Mouse (Mus musculus): ENCODE measurements at regions not wholly inside any gene's neighbourhood (a gene's known extent, or its start where the extent isn't known, plus 50 kb on each side); places are given as distances from the start of the nearest gene placed in this dataset.

DNA sequence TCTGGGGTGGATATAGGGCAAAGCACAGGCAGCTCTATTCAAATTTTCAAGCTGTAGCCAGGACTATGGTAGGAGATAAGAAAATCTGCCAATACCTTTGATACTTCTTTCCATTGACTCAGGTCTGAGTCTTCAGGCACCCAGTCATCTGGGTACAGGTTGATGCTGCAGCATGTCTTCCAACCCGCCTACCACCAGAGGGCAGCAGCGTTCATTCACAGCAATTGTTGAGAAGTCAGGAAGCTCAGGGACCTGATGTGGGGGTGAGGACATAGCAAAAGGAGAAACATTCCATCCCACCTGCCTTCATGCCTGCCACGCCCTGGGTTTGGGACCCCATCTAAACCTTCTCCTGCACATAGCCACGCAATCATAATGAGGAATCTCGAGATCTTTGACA is 118.2 kb upstream of the Gm21876 start:
- Histone ChIP-seq H3K36me3 (no peaks in the 10 kb centered on the region), H3K4me1 (no peaks in the 10 kb centered on the region), H3K4me3 (no peak overlapping the region), H3K27ac (no peak overlapping the region), H3K9ac (no peak overlapping the region), H3K27me3 (replicated peaks) (no peaks in the 10 kb centered on the region), H3K4me2 (no peak overlapping the region), H3K9me3 (replicated peaks) (no peaks in the 10 kb centered on the region)
- ATAC-seq: no peak
- WGBS (ENCODE audit: insufficient replicate concordance): 13% methylated on average over 5 of the region's 5 CpGs

DNA sequence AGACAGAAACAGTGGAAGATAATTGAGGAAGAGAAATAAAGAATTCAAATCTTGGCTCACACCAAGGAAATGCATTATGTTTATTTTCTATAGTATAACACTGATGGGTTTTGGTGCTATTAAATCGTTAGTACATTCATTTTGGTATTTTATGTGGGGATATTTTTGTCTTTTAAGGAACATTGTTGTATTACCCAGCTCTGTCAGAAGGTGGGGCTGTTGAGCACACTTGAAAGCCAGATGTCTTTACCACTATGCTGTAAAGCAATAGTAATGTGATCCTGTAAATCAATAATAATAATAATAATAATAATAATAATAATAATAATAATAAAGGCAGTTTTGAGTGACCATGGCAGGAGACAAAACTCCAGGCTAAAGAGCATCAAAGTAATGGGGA is 120.0 kb upstream of the Gm21876 start:
- Histone ChIP-seq H3K36me3 (no peaks in the 10 kb centered on the region), H3K4me3 (no peak overlapping the region), H3K4me1 (no peaks in the 10 kb centered on the region), H3K27me3 (replicated peaks) (no peaks in the 10 kb centered on the region), H3K9me3 (replicated peaks) (no peaks in the 10 kb centered on the region), H3K9ac (no peak overlapping the region), H3K4me2 (no peak overlapping the region), H3K27ac (no peak overlapping the region)
- no peak for ATAC-seq
- 4% methylated on average over 1 of the region's 1 CpGs for WGBS (ENCODE audit: insufficient replicate concordance)

DNA sequence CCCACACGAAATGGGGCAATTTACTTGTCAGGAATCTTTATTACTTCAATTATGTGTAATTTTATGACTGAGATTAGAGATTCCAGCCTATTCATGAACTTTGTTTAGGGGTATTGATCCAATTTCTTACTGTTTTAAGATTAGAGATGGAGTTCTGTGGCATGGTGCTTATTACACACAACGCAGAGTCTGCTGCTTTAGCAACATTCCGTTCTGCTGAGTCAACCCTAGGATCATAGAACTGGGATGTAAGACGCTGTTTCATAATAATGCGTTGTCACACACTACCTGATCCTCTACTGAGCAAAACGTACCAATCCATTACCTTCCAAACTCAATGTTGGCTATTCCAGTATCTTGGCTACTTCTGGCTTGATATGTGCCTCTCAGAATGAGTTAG is 121.9 kb upstream of the Gm21876 start:
- 68% methylated on average over 6 of the region's 6 CpGs for WGBS (ENCODE audit: insufficient replicate concordance)
- H3K4me2 ChIP-seq: no peak overlapping the region
- ATAC-seq: no peak

DNA sequence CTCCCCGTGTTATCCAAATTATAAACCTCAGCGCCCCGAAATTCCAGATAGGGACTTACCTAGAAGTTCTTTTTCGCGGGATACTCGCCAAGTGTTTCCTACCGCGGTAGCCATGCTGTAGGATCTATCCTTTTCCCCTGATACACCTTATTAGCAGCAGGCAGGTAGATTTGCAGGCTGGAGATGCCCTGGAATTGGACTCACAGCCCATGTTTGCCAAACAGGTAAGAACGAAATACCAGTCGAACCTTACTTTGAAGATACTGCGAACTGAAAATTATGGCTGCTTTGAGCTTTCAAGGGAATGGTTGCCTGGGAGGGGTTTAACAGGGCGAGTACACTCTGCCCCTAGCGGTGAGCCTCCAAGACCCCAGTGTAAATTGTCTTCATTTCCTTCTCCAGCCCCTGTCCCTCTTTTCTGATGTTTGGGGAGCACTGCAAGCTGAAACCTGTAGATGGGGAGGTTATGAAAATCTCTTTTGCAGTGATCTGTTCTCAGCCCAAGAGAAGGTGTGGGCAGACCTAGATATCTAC is 149.8 kb upstream of the Agtr2 start:
- WGBS (ENCODE audit: insufficient replicate concordance): 14% methylated on average over 13 of the region's 13 CpGs
- no peaks in the 10 kb centered on the region for H3K9me3 ChIP-seq (replicated peaks)
- peak overlapping the region; percentile 27; the same call in 1 of the 2 replicates for H3K4me2 ChIP-seq
- no peak overlapping the region for H3K27ac ChIP-seq
- no peak overlapping the region; the same call in 1 of the 2 replicates for H3K4me3 ChIP-seq
- H3K27me3 ChIP-seq (replicated peaks): no peaks in the 10 kb centered on the region
- H3K4me1 ChIP-seq: no peaks in the 10 kb centered on the region
- ATAC-seq: no peak
- H3K9ac ChIP-seq: no peak overlapping the region
- H3K36me3 ChIP-seq: no peaks in the 10 kb centered on the region

More for the DNA sequence above, 121.9 kb upstream of the Gm21876 start:
- H3K4me3 ChIP-seq: no peak overlapping the region
- no peak overlapping the region for H3K27ac ChIP-seq
- no peaks in the 10 kb centered on the region for H3K36me3 ChIP-seq
- no peaks in the 10 kb centered on the region for H3K27me3 ChIP-seq (replicated peaks)
- H3K4me1 ChIP-seq: no peaks in the 10 kb centered on the region
- no peaks in the 10 kb centered on the region for H3K9me3 ChIP-seq (replicated peaks)
- H3K9ac ChIP-seq: no peak overlapping the region

DNA sequence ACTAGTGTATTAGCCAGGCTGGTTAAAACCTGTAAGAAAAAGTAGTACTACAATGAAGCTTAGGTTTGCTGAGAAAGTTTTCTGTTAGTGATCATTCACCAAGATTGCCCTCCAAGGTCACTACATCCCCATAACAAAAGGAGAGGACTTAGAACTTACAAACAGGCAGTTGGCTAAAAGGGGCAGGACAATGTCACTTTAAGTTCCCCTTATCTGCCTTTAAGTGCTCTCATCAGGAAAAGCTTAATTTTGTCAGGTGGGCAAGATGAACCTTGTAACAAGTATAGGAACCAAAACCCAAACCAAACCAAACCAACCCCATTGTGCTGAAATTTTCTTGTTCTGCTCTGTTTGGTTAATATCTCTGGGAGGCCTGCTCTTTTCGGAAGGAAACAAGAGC is 139.9 kb upstream of the Agtr2 start:
- no peak overlapping the region for H3K9ac ChIP-seq
- no peaks in the 10 kb centered on the region for H3K27me3 ChIP-seq (replicated peaks)
- no peak overlapping the region for H3K27ac ChIP-seq
- H3K9me3 ChIP-seq (replicated peaks): no peaks in the 10 kb centered on the region
- WGBS (ENCODE audit: insufficient replicate concordance): 43% methylated on average over 1 of the region's 1 CpGs
- no peaks in the 10 kb centered on the region for H3K4me1 ChIP-seq
- no peaks in the 10 kb centered on the region for H3K36me3 ChIP-seq
- no peak overlapping the region for H3K4me3 ChIP-seq
- ATAC-seq: no peak
- H3K4me2 ChIP-seq: no peak overlapping the region

DNA sequence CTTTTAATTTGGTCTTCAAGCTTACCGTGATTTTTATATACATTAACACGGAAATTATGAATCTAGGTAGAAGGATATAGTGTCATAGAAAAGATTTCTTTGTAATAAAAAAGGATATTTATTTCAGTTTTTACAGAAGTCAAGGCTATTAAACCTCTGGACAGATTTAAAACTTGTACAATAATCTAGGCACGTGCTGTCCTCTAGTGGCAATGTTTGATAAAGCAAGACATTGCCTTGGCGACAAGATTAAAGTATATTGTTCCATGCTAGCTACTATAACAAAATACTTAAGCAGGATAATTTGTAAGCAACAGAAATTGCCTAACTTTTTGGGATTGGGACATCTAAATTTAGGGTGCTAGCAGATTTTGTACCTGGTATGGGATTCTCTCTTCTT is 133.8 kb upstream of the Agtr2 start:
- Histone ChIP-seq H3K4me2 (no peak overlapping the region), H3K27me3 (replicated peaks) (no peaks in the 10 kb centered on the region), H3K9me3 (replicated peaks) (no peaks in the 10 kb centered on the region), H3K4me1 (no peaks in the 10 kb centered on the region), H3K4me3 (no peak overlapping the region), H3K9ac (no peak overlapping the region), H3K36me3 (no peaks in the 10 kb centered on the region), H3K27ac (no peak overlapping the region)
- 21% methylated on average over 4 of the region's 4 CpGs for WGBS (ENCODE audit: insufficient replicate concordance)
- ATAC-seq: no peak

DNA sequence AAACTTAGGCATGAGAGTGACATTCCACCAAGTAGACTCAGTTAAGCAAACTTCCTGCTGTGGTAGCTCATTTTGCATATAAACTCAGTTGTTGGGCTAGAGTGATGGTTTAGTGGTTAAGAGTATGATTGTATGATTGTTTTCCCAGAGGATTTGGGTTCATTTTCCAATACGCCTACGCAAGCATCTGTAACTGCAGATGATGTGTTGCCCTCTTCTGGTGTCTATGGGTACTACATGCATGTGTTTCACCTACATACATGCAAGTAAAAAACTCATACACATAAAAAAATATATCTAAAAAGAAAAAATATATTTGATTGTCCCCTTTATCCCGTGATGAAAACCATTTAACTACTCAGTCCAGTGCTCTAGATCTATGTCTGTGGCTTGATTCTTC is 132.0 kb upstream of the Agtr2 start:
- Histone ChIP-seq H3K27me3 (replicated peaks) (no peaks in the 10 kb centered on the region), H3K9ac (no peak overlapping the region), H3K4me1 (no peaks in the 10 kb centered on the region), H3K9me3 (replicated peaks) (no peaks in the 10 kb centered on the region), H3K4me3 (no peak overlapping the region), H3K27ac (no peak overlapping the region), H3K4me2 (no peak overlapping the region), H3K36me3 (no peaks in the 10 kb centered on the region)
- no peak for ATAC-seq
- 34% methylated on average over 3 of the region's 3 CpGs for WGBS (ENCODE audit: insufficient replicate concordance)

DNA sequence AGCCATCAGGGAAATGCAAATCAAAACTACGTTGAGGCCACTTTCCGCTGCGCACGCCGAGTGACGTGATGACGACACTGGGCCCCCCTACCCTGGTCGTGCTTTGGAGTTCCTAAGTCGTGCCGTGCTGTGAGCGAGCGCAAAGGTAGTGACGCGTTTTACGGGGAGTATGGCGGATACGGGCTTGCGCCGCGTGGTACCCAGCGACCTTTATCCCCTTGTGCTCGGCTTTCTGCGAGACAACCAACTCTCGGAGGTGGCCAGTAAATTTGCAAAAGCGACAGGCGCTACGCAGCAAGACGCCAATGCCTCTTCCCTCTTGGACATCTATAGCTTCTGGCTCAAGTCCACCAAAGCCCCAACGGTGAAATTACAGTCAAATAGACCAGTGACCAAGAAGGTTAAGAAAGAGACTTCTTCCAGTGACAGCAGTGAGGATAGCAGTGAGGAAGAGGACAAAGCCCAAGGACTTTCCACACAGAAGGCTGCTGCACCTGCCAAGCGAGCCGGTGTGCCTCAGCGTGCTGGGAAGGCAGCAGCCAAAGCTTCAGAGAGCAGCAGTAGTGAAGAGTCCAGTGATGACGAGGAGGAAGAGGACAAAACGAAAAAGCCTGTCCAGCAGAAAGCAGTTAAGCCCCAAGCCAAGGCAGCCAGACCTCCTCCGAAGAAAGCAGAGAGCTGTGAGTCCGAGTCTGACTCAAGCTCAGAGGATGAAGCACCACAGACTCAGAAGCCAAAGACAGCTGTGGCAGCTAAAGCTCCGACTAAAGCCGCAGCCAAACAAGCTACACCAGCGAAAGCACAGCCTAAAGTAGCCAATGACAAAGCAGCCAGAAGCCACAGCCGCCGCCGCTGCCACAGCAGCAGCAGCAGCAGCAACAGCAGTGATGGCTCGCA is 123.3 kb upstream of the Agtr2 start:
- no peak for ATAC-seq
- peaks cover 14% of the 10 kb centered on the region; the same call in 1 of the 2 replicates for H3K27me3 ChIP-seq (replicated peaks)
- peak overlapping the region; percentile 55 for H3K4me2 ChIP-seq
- no peaks in the 10 kb centered on the region for H3K4me1 ChIP-seq
- peak overlapping the region; percentile 21 for H3K4me3 ChIP-seq
- H3K9ac ChIP-seq: no peak overlapping the region
- no peaks in the 10 kb centered on the region for H3K9me3 ChIP-seq (replicated peaks)
- H3K36me3 ChIP-seq: no peaks in the 10 kb centered on the region
- WGBS (ENCODE audit: insufficient replicate concordance): 9% methylated on average over 43 of the region's 43 CpGs
- no peak overlapping the region for H3K27ac ChIP-seq

DNA sequence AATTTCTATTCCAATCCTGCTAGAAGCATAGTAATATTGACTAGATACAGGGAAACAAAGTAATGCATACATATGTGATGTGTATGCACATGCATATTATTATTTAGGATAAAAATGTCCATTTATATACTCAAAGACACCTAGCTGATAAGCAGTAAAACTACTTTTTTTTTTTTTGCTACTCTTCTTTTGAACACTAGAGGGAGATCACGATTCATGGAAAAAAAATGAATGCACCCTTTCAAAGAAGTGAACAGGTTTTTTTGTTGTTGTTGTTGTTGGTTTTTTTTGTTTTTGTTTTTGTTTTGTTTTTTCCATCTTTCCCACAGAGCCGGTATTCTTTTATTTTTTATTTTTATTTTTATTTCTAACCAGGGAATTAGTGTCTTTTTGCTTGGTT is 99.1 kb upstream of the Agtr2 start:
- WGBS (ENCODE audit: insufficient replicate concordance): 8% methylated on average over 2 of the region's 2 CpGs
- H3K36me3 ChIP-seq: no peaks in the 10 kb centered on the region
- no peaks in the 10 kb centered on the region for H3K4me1 ChIP-seq
- no peaks in the 10 kb centered on the region for H3K9me3 ChIP-seq (replicated peaks)
- no peak for ATAC-seq
- no peak overlapping the region for H3K4me2 ChIP-seq
- no peak overlapping the region for H3K9ac ChIP-seq
- no peak overlapping the region for H3K27ac ChIP-seq
- H3K4me3 ChIP-seq: no peak overlapping the region
- no peaks in the 10 kb centered on the region for H3K27me3 ChIP-seq (replicated peaks)

DNA sequence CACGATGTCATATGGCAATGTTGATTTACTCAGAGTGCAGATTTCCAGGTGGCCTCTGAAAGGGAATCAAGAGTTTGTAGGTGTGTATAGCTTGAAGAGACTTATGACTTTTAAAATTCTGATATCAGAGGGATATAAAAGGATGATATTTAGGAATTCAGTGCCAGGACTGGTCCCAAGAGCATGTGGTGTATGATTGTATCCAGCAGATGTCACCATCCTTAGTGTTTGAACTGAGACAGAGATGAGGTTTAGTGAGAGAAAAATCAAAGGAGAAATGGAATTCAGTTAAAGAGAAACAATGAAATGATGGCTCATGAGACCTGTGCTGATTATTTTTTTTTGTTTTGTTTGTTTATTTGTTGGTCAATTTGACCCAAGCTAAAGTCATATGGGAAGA is 94.4 kb upstream of the Agtr2 start:
- 58% methylated on average over 1 of the region's 1 CpGs for WGBS (ENCODE audit: insufficient replicate concordance)
- Histone ChIP-seq H3K9me3 (replicated peaks) (no peaks in the 10 kb centered on the region), H3K4me2 (no peak overlapping the region), H3K9ac (no peak overlapping the region), H3K4me1 (no peaks in the 10 kb centered on the region), H3K27ac (no peak overlapping the region), H3K36me3 (no peaks in the 10 kb centered on the region), H3K4me3 (no peak overlapping the region), H3K27me3 (replicated peaks) (no peaks in the 10 kb centered on the region)
- no peak for ATAC-seq

DNA sequence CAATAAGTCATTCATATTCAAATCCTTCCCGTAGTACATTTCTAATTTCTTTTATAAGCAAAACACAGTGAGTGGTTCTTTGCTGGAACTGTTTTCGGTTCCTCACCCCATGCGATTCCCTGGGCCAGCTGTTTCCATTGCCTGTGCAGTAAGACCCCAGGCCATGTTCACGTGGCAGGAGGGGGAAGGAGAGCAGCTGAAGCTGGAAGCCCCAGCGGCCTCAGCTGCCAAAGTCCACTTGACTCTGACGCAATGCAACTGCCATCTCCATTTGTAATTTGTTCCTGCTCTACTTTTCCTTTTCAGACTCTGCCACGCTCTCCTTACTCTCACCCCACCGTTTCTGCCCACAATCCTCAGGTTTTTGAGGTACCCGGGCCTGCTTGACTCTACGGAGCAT is 91.1 kb upstream of the Agtr2 start:
- Histone ChIP-seq H3K4me2 (no peak overlapping the region), H3K4me3 (no peak overlapping the region), H3K27ac (no peak overlapping the region), H3K27me3 (replicated peaks) (no peaks in the 10 kb centered on the region), H3K36me3 (no peaks in the 10 kb centered on the region), H3K4me1 (no peaks in the 10 kb centered on the region), H3K9ac (no peak overlapping the region), H3K9me3 (replicated peaks) (no peaks in the 10 kb centered on the region)
- ATAC-seq: no peak
- WGBS (ENCODE audit: insufficient replicate concordance): 70% methylated on average over 10 of the region's 10 CpGs

DNA sequence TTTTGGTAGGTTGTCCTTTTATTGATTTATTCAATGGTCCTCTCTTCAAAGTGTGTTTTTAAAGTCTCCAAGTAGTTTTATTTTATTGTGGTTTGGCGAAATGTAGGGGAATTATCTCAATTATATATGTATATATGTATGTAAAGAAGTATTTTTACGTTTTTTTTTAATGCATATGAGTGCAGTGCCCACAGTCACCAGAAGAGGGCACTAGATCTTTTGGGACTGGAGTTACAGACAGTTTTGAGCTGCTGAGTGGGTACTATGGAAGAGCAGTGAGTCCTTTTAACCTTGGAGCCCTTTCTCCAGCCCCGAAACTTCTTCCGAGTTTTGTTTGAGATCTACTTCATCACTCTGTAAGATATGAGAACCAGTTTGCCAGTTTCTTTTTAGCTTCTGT is 59.5 kb upstream of the Agtr2 start:
- no peak overlapping the region for H3K9ac ChIP-seq
- no peak overlapping the region for H3K27ac ChIP-seq
- no peak overlapping the region for H3K4me3 ChIP-seq
- no peaks in the 10 kb centered on the region for H3K4me1 ChIP-seq
- no peak for ATAC-seq
- no peaks in the 10 kb centered on the region for H3K9me3 ChIP-seq (replicated peaks)
- WGBS (ENCODE audit: insufficient replicate concordance): 30% methylated on average over 4 of the region's 4 CpGs
- no peaks in the 10 kb centered on the region for H3K36me3 ChIP-seq
- H3K27me3 ChIP-seq (replicated peaks): no peaks in the 10 kb centered on the region
- H3K4me2 ChIP-seq: no peak overlapping the region
